Mouse (Mus musculus): ENCODE measurements at regions not wholly inside any gene's neighbourhood (a gene's known extent, or its start where the extent isn't known, plus 50 kb on each side); places are given as distances from the start of the nearest gene placed in this dataset.

DNA sequence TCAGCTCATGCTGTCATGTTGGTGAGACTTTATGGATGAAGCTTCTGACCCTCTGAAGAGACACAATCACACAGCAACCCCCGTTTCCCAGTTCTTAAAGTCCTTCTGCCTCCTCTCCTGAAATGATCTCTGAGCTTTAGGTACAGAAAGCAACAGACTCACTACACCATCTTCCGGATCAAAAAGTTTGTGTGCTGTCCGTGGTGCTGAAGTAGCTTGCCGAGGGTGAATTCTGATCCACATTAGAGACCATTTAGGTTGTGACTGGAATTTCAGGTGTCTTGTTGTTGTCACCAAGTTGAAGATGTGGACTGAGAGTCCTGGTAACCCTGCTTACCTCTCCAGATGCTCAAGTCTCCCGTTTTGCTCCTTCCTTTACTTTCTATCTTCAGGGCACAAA is 375.2 kb downstream of the Shisa9 start:
- H3K9me3 ChIP-seq = no peaks in the 10 kb centered on the region
- WGBS = 36% methylated on average over 5 of the region's 5 CpGs
- no peaks in the 10 kb centered on the region for H3K36me3 ChIP-seq (replicated peaks)
- peak; percentile 16 for DNase-seq (ENCODE audit: extremely low spot score, low spot score)
- no peaks in the 10 kb centered on the region for H3K4me1 ChIP-seq
- H3K27me3 ChIP-seq (ENCODE audit: poor library complexity, severe bottlenecking) = no peaks in the 10 kb centered on the region
- no peak overlapping the region for H3K27ac ChIP-seq
- H3K4me3 ChIP-seq = no peak overlapping the region

DNA sequence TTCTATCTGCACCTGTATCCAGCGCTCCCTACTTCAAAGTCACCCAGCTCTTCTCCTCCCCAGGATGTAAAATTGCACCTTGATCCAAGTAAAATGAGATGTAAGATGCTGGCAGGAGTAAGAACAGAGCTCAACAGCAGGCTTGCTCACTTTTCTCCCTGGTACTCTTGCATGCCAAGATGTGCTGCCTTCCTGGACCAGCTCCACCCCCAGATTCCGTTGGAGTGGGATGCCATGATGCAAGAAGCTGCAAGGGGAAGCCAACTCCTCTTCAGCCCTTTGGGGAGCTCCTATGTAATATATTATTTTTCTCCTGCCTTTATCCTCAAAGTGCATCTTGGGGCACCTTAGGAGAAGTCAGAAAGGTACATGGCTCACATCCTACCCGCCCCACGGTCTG is 405.6 kb downstream of the Shisa9 start:
- DNase-seq (ENCODE audit: extremely low spot score, low spot score) = no peak
- no peak overlapping the region for H3K4me3 ChIP-seq
- WGBS = 86% methylated on average over 4 of the region's 4 CpGs
- H3K4me1 ChIP-seq = no peaks in the 10 kb centered on the region
- H3K27ac ChIP-seq = no peak overlapping the region
- no peaks in the 10 kb centered on the region for H3K9me3 ChIP-seq
- no peaks in the 10 kb centered on the region for H3K27me3 ChIP-seq (ENCODE audit: poor library complexity, severe bottlenecking)
- H3K36me3 ChIP-seq (replicated peaks) = no peaks in the 10 kb centered on the region

DNA sequence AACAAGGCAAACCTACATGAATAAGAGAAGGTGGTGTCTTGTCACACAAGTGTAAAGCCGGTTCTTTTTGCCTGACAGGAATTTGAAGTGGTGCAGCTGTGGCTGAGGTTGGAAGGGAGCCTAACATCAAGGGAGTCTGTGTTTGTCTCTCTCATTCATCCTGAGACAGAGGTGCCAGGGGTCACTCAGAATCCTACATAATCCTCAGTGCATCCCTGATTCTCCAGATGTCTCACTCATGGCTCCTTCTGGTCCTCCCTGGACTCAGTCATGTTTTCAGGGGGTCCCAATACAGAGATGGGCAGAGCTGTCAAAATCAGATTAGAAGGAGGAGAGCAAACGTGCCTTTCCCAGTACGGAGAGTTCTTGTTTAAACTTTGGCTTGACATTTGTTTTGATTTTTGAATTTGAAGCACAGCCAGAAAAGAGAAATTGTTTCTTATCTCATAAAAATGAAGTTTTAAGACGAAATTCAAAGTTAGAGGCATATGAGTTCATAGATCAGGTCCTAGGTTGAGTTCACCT is 451.8 kb downstream of the Shisa9 start:
- Histone ChIP-seq H3K9me3 (no peaks in the 10 kb centered on the region), H3K27me3 (ENCODE audit: poor library complexity, severe bottlenecking) (no peaks in the 10 kb centered on the region), H3K27ac (no peak overlapping the region), H3K4me1 (no peaks in the 10 kb centered on the region), H3K4me3 (no peak overlapping the region), H3K36me3 (replicated peaks) (no peaks in the 10 kb centered on the region)
- WGBS = 83% methylated on average over 4 of the region's 4 CpGs
- DNase-seq (ENCODE audit: extremely low spot score, low spot score) = no peak

DNA sequence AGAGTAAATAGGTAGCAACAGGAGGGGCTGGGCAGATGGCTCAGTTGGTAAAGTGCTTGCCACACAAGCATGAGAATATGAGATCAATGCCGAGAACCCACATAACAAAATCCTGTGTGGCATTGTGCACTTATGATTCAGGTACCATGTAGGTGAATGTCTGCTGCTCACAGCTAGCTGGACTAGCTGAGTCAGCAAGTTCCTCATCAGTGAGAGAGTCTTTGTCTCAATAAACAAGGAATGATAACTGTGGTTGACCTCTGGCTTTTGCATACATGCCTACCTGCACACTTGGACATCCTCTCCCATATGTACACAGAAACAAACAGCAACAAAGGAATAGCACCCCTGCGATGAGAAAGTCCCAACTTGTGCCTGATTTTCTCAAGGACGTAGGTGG is 454.7 kb downstream of the Shisa9 start:
- Histone ChIP-seq H3K27me3 (ENCODE audit: poor library complexity, severe bottlenecking) (no peaks in the 10 kb centered on the region), H3K9me3 (no peaks in the 10 kb centered on the region), H3K27ac (no peak overlapping the region), H3K36me3 (replicated peaks) (no peaks in the 10 kb centered on the region), H3K4me3 (no peak overlapping the region), H3K4me1 (no peaks in the 10 kb centered on the region)
- 88% methylated on average over 3 of the region's 3 CpGs for WGBS
- DNase-seq (ENCODE audit: extremely low spot score, low spot score) = no peak

DNA sequence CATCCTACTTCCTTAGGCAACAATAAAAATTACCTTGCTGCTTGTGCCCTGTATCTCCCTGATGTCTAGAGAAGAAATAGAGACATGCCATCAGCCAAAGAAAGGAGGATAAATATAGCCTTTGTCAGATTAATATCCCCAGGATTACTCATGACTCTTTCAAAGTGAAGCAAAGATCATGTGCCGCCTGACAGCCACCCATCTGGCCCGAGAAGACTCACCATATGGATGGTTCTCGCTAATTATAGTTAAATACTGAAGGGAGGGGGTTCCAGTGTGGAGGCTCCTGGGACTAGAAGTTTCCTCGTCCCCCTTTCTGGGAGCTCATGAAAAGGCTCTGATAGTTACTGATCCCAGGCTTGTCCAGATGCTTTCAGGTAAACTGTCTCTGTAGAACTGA is 470.9 kb downstream of the Shisa9 start:
- WGBS = 85% methylated on average over 4 of the region's 4 CpGs

More for the DNA sequence above, 470.9 kb downstream of the Shisa9 start:
- no peak for DNase-seq (ENCODE audit: extremely low spot score, low spot score)
- H3K36me3 ChIP-seq (replicated peaks) = no peaks in the 10 kb centered on the region
- no peak overlapping the region for H3K4me3 ChIP-seq
- no peak overlapping the region for H3K27ac ChIP-seq
- H3K9me3 ChIP-seq = no peaks in the 10 kb centered on the region
- no peaks in the 10 kb centered on the region for H3K27me3 ChIP-seq (ENCODE audit: poor library complexity, severe bottlenecking)
- 0 out of 2 replicates have a peak, but pooled peaks cover 3% of the 10 kb centered on the region for H3K4me1 ChIP-seq

Data from forebrain, embryonic 10.5 days (tissue).